Mouse (Mus musculus): ENCODE results near the gene Abhd16a. TPM values are rescaled to one million over a fixed set of nuclear protein-coding genes. Genes with fewer than 3 reads are reported as not detected.

Abhd16a gene
- polyA plus RNA-seq, 1 experiment from 2014 or later: 92.1 TPM

GRCm38 (mm10) chr17:35063466-35063865, 25.6 kb upstream of the Abhd16a start:
- ATAC-seq: no peak
- H3K27ac ChIP-seq: no peak overlapping the region
- H3K4me3 ChIP-seq (replicated peaks): no peak overlapping the region
- H3K9ac ChIP-seq: no peak overlapping the region
- peaks cover 62% of the 10 kb centered on the region for H3K4me1 ChIP-seq (replicated peaks)
- H3K27me3 ChIP-seq (replicated peaks): 0 out of 2 replicates have a peak, but pooled peaks cover 6% of the 10 kb centered on the region
- no peaks in the 10 kb centered on the region for H3K9me3 ChIP-seq
- 81% methylated on average over 3 of the region's 3 CpGs for WGBS
- no peak overlapping the region for H3K4me2 ChIP-seq (replicated peaks)
- H3K36me3 ChIP-seq: peaks cover 7% of the 10 kb centered on the region; the same call in 1 of the 2 replicates

- peaks cover 57% of the 10 kb centered on the region for H3K4me1 ChIP-seq (replicated peaks)
- no peaks in the 10 kb centered on the region for H3K9me3 ChIP-seq
- peak overlapping the region; percentile 32 for H3K4me3 ChIP-seq (replicated peaks)
- peaks cover 7% of the 10 kb centered on the region; the same call in 1 of the 2 replicates for H3K36me3 ChIP-seq
- peak overlapping the region; percentile 73 for H3K4me2 ChIP-seq (replicated peaks)
- H3K9ac ChIP-seq: no peak overlapping the region
- H3K27ac ChIP-seq: peak overlapping the region; percentile 52
- ATAC-seq: peak; percentile 3
- 32% methylated on average over 10 of the region's 10 CpGs for WGBS
- 0 out of 2 replicates have a peak, but pooled peaks cover 6% of the 10 kb centered on the region for H3K27me3 ChIP-seq (replicated peaks)
Measured at GRCm38 (mm10) chr17:35064378-35064877, 24.6 kb upstream of the Abhd16a start.

GRCm38 (mm10) chr17:35064951-35065947, 23.8 kb upstream of the Abhd16a start, which contains the start of gene Ly6g6c:
Gene Ly6g6c, plus strand, starts transcription at chr17:35065388.
- Histone ChIP-seq H3K4me2 (replicated peaks) (peak within 1 kb of the TSS; percentile 73), H3K36me3 (peaks cover 7% of the 10 kb centered on the region; the same call in 1 of the 2 replicates), H3K4me1 (replicated peaks) (peaks cover 50% of the 10 kb centered on the region), H3K27ac (peak within 1 kb of the TSS; percentile 52), H3K9ac (peak within 1 kb of the TSS; percentile 42), H3K4me3 (replicated peaks) (peak within 1 kb of the TSS; percentile 32), H3K9me3 (no peaks in the 10 kb centered on the region), H3K27me3 (replicated peaks) (0 out of 2 replicates have a peak, but pooled peaks cover 6% of the 10 kb centered on the region)
- ATAC-seq: peak; percentile 89
- WGBS: 3% methylated on average over 48 of the region's 48 CpGs

GRCm38 (mm10) chr17:35066084-35066483, 23.0 kb upstream of the Abhd16a start, which contains the start of gene Mpig6b:
Gene Mpig6b, minus strand, starts transcription at chr17:35066184.
- peaks cover 45% of the 10 kb centered on the region for H3K4me1 ChIP-seq (replicated peaks)
- H3K4me3 ChIP-seq (replicated peaks): peak within 1 kb of the TSS; percentile 32
- peak within 1 kb of the TSS; percentile 42 for H3K9ac ChIP-seq
- H3K9me3 ChIP-seq: no peaks in the 10 kb centered on the region
- peak within 1 kb of the TSS; percentile 73 for H3K4me2 ChIP-seq (replicated peaks)
- H3K36me3 ChIP-seq: peaks cover 4% of the 10 kb centered on the region; the same call in 1 of the 2 replicates
- WGBS: 57% methylated on average over 10 of the region's 10 CpGs
- ATAC-seq: no peak
- H3K27me3 ChIP-seq (replicated peaks): 0 out of 2 replicates have a peak, but pooled peaks cover 6% of the 10 kb centered on the region
- H3K27ac ChIP-seq: peak within 1 kb of the TSS; percentile 52

GRCm38 (mm10) chr17:35068213-35068914, 20.7 kb upstream of the Abhd16a start:
- H3K9me3 ChIP-seq: no peaks in the 10 kb centered on the region
- WGBS: 73% methylated on average over 17 of the region's 17 CpGs

GRCm38 (mm10) chr17:35070556-35071229, 18.4 kb upstream of the Abhd16a start:
- no peak overlapping the region for H3K4me2 ChIP-seq (replicated peaks)
- H3K4me3 ChIP-seq (replicated peaks): no peak overlapping the region
- 44% methylated on average over 6 of the region's 6 CpGs for whole genome bisulfite sequencing
- no peaks in the 10 kb centered on the region for H3K9me3 ChIP-seq
- 0 out of 2 replicates have a peak, but pooled peaks cover 6% of the 10 kb centered on the region for H3K27me3 ChIP-seq (replicated peaks)
- no peak for ATAC-seq
- peaks cover 12% of the 10 kb centered on the region; the same call in 1 of the 2 replicates for H3K4me1 ChIP-seq (replicated peaks)
- no peak overlapping the region for H3K9ac ChIP-seq
- no peak overlapping the region for H3K27ac ChIP-seq
- no peaks in the 10 kb centered on the region for H3K36me3 ChIP-seq

More at GRCm38 (mm10) chr17:35068213-35068914, 20.7 kb upstream of the Abhd16a start:
- H3K27me3 ChIP-seq (replicated peaks): 0 out of 2 replicates have a peak, but pooled peaks cover 6% of the 10 kb centered on the region
- H3K36me3 ChIP-seq: no peaks in the 10 kb centered on the region
- no peak overlapping the region for H3K9ac ChIP-seq
- no peak overlapping the region for H3K27ac ChIP-seq
- H3K4me3 ChIP-seq (replicated peaks): no peak overlapping the region
- peaks cover 27% of the 10 kb centered on the region for H3K4me1 ChIP-seq (replicated peaks)
- no peak overlapping the region for H3K4me2 ChIP-seq (replicated peaks)
- ATAC-seq: no peak

- Histone ChIP-seq H3K36me3 (no peaks in the 10 kb centered on the region), H3K27me3 (replicated peaks) (0 out of 2 replicates have a peak, but pooled peaks cover 6% of the 10 kb centered on the region), H3K4me3 (replicated peaks) (no peak overlapping the region), H3K9me3 (no peaks in the 10 kb centered on the region), H3K4me2 (replicated peaks) (no peak overlapping the region), H3K27ac (no peak overlapping the region), H3K4me1 (replicated peaks) (peaks cover 12% of the 10 kb centered on the region), H3K9ac (no peak overlapping the region)
- 78% methylated on average over 9 of the region's 9 CpGs for WGBS
- no peak for ATAC-seq
Measured at GRCm38 (mm10) chr17:35071454-35071853, 17.6 kb upstream of the Abhd16a start.

GRCm38 (mm10) chr17:35074097-35074496, 15.0 kb upstream of the Abhd16a start:
- 33% methylated on average over 17 of the region's 17 CpGs for WGBS
- Histone ChIP-seq H3K9ac (peak overlapping the region; percentile 15; the same call in 1 of the 2 replicates), H3K4me3 (replicated peaks) (peak overlapping the region; percentile 22), H3K4me1 (replicated peaks) (peaks cover 26% of the 10 kb centered on the region), H3K36me3 (no peaks in the 10 kb centered on the region), H3K4me2 (replicated peaks) (peak overlapping the region; percentile 47), H3K27ac (no peak overlapping the region), H3K9me3 (no peaks in the 10 kb centered on the region), H3K27me3 (replicated peaks) (no peaks in the 10 kb centered on the region)
- ATAC-seq: peak; percentile 45

- Histone ChIP-seq H3K9ac (peak within 1 kb of the TSS; percentile 36; the same call in 1 of the 2 replicates), H3K27me3 (replicated peaks) (no peaks in the 10 kb centered on the region), H3K27ac (peak within 1 kb of the TSS; percentile 71), H3K36me3 (no peaks in the 10 kb centered on the region), H3K9me3 (no peaks in the 10 kb centered on the region), H3K4me3 (replicated peaks) (peak within 1 kb of the TSS; percentile 13; the same call in 1 of the 2 replicates), H3K4me1 (replicated peaks) (peaks cover 36% of the 10 kb centered on the region), H3K4me2 (replicated peaks) (peak within 1 kb of the TSS; percentile 55)
- WGBS: 28% methylated on average over 10 of the region's 10 CpGs
- no peak for ATAC-seq
Measured at GRCm38 (mm10) chr17:35076507-35077176, 12.4 kb upstream of the Abhd16a start, which contains the start of gene Ly6g6e. Gene Ly6g6e, plus strand, starts transcription at chr17:35076902.

- H3K4me3 ChIP-seq (replicated peaks): peak overlapping the region; percentile 13; the same call in 1 of the 2 replicates
- H3K27ac ChIP-seq: peak overlapping the region; percentile 71
- no peaks in the 10 kb centered on the region for H3K27me3 ChIP-seq (replicated peaks)
- peaks cover 36% of the 10 kb centered on the region for H3K4me1 ChIP-seq (replicated peaks)
- no peak for ATAC-seq
- peak overlapping the region; percentile 55 for H3K4me2 ChIP-seq (replicated peaks)
- 25% methylated on average over 2 of the region's 2 CpGs for WGBS
- no peaks in the 10 kb centered on the region for H3K9me3 ChIP-seq
- H3K9ac ChIP-seq: 0 out of 2 replicates have a peak overlapping the region, but pooled peaks have one; percentile 36
- no peaks in the 10 kb centered on the region for H3K36me3 ChIP-seq
Measured at GRCm38 (mm10) chr17:35077285-35077684, 11.8 kb upstream of the Abhd16a start.

All from intestine, embryonic 15.5 days (tissue).